Mouse (Mus musculus) testis, adult 2 months (tissue): ENCODE data around the gene BC005537. TPM values are rescaled to one million over a fixed set of nuclear protein-coding genes. Genes with fewer than 3 reads are reported as not detected.
A peak's percentile ranks its signal among the peaks of the same experiment; 100 is the strongest.

ENCODE experiments used
- H3K27ac ChIP-seq: fragments of 200-500 bp; 2 replicates; pipeline ENCODE4 v1.5.1; 2012; ENCODE audit warnings: low read depth, low read length; ENCODE audit not compliant: control insufficient read depth, insufficient read depth
- H3K27me3 ChIP-seq: fragments of 200-500 bp; 2 replicates; pipeline ENCODE4 v1.6.1; 2012; ENCODE audit warnings: mild to moderate bottlenecking, low read length, moderate library complexity; ENCODE audit not compliant: control insufficient read depth, insufficient read depth
- H3K36me3 ChIP-seq: fragments of 200-500 bp; 2 replicates; pipeline ENCODE4 v1.6.1; 2012; ENCODE audit warnings: mild to moderate bottlenecking, low read length; ENCODE audit not compliant: control insufficient read depth, insufficient read depth
- H3K4me1 ChIP-seq: fragments of 200-500 bp; 2 replicates; pipeline ENCODE4 v1.6.1; 2012; ENCODE audit warnings: low read length; ENCODE audit not compliant: control insufficient read depth, insufficient read depth
- H3K4me3 ChIP-seq: fragments of 200-500 bp; 2 replicates; pipeline ENCODE4 v1.5.1; 2012; ENCODE audit warnings: low read depth, mild to moderate bottlenecking, low read length, moderate library complexity, mixed read lengths; ENCODE audit not compliant: control insufficient read depth
- CTCF ChIP-seq: fragments of 200-500 bp; IDR thresholded peaks from 2 replicates; pipeline ENCODE4 v1.5.1; 2012; ENCODE audit warnings: low read depth, mild to moderate bottlenecking, inconsistent platforms, low read length, moderate library complexity; ENCODE audit not compliant: control insufficient read depth, insufficient read depth, insufficient replicate concordance
- POLR2A ChIP-seq: fragments of 200-500 bp; IDR thresholded peaks from 2 replicates; pipeline ENCODE4 v1.6.1; 2012; ENCODE audit warnings: low read depth, mild to moderate bottlenecking, inconsistent platforms, low read length, moderate library complexity; ENCODE audit not compliant: control insufficient read depth
- polyA plus RNA-seq: library from polyadenylated mRNA; depleted of rRNA; stranded (reverse); fragments of >200 nt; gene quantifications from 2 replicates; pipeline ENCODE4 v1.2.3, GENCODE M21; 2012

Gene BC005537
- polyA plus RNA-seq, 1 experiment = 60.0 TPM

GRCm38 (mm10) chr13:24787477-24787876 lies 14.0 kb upstream of the BC005537 start:
- TF ChIP-seq CTCF (no peak), POLR2A (no peak)
- no peaks in the 10 kb centered on the region for H3K36me3 ChIP-seq
- H3K4me1 ChIP-seq = 0 out of 2 replicates have a peak, but pooled peaks cover 2% of the 10 kb centered on the region
- H3K27me3 ChIP-seq = no peaks in the 10 kb centered on the region
- H3K4me3 ChIP-seq = no peak overlapping the region
- H3K27ac ChIP-seq = no peak overlapping the region

GRCm38 (mm10) chr13:24791349-24791748 lies 10.1 kb upstream of the BC005537 start:
- no peaks in the 10 kb centered on the region for H3K36me3 ChIP-seq
- no peaks in the 10 kb centered on the region for H3K27me3 ChIP-seq
- no peak overlapping the region for H3K27ac ChIP-seq
- no peak overlapping the region for H3K4me3 ChIP-seq
- H3K4me1 ChIP-seq = 0 out of 2 replicates have a peak, but pooled peaks cover 2% of the 10 kb centered on the region
- no peak for TF ChIP-seq POLR2A
- TF ChIP-seq CTCF = no peak

- Histone ChIP-seq H3K36me3 (no peaks in the 10 kb centered on the region), H3K4me1 (0 out of 2 replicates have a peak, but pooled peaks cover 2% of the 10 kb centered on the region), H3K27ac (no peak overlapping the region), H3K4me3 (no peak overlapping the region), H3K27me3 (no peaks in the 10 kb centered on the region)
- TF ChIP-seq CTCF = no peak
- TF ChIP-seq POLR2A = no peak
Observed at GRCm38 (mm10) chr13:24792411-24793045, 8.9 kb upstream of the BC005537 start.

- Histone ChIP-seq H3K36me3 (no peaks in the 10 kb centered on the region), H3K4me3 (peak overlapping the region; percentile 26; the same call in 1 of the 2 replicates), H3K27me3 (no peaks in the 10 kb centered on the region), H3K27ac (no peak overlapping the region), H3K4me1 (peaks cover 5% of the 10 kb centered on the region)
- TF ChIP-seq CTCF = no peak
- TF ChIP-seq POLR2A = no peak
Observed at GRCm38 (mm10) chr13:24798686-24799085, 2.8 kb upstream of the BC005537 start.

- H3K27ac ChIP-seq = peak overlapping the region; percentile 77
- H3K4me3 ChIP-seq = peak overlapping the region; percentile 98
- TF ChIP-seq POLR2A (no peak), CTCF (no peak)
Observed at GRCm38 (mm10) chr13:24799378-24799777, 2.1 kb upstream of the BC005537 start.

GRCm38 (mm10) chr13:24799925-24800673 lies 1.4 kb upstream of the BC005537 start:
- H3K4me3 ChIP-seq = peak overlapping the region; percentile 98
- no peaks in the 10 kb centered on the region for H3K36me3 ChIP-seq
- H3K27me3 ChIP-seq = no peaks in the 10 kb centered on the region

More at GRCm38 (mm10) chr13:24799378-24799777, 2.1 kb upstream of the BC005537 start:
- Histone ChIP-seq H3K36me3 (no peaks in the 10 kb centered on the region), H3K27me3 (no peaks in the 10 kb centered on the region), H3K4me1 (peaks cover 5% of the 10 kb centered on the region)

GRCm38 (mm10) chr13:24800674-24801307 lies 666 bp upstream of the BC005537 start:
- Histone ChIP-seq H3K36me3 (no peaks in the 10 kb centered on the region), H3K27me3 (no peaks in the 10 kb centered on the region), H3K4me3 (peak overlapping the region; percentile 98), H3K27ac (peak overlapping the region; percentile 99), H3K4me1 (peaks cover 5% of the 10 kb centered on the region)
- no peak for TF ChIP-seq CTCF
- TF ChIP-seq POLR2A = peak; percentile 89

More at GRCm38 (mm10) chr13:24799925-24800673, 1.4 kb upstream of the BC005537 start:
- peak overlapping the region; percentile 92 for H3K27ac ChIP-seq
- H3K4me1 ChIP-seq = peaks cover 5% of the 10 kb centered on the region
- TF ChIP-seq POLR2A = peak; percentile 75; the same call in 1 of the 2 replicates
- peak; percentile 8; the same call in 1 of the 2 replicates for TF ChIP-seq CTCF
